Mouse (Mus musculus) right cerebral cortex, adult 2 months (tissue): ENCODE measurements around the gene Ahnak2.

ENCODE experiments used
- DNase-seq, 2 experiments: peaks; one replicate each; pipeline ENCODE4 v3.0.0; 2021 to 2022; ENCODE audit warnings: low spot score in 2 of 2

Gene Ahnak2

GRCm38 (mm10) chr12:112734881-112735655, 67.4 kb downstream of the Ahnak2 start:
- DNase-seq = no peak

- DNase-seq = no peak
Observed at GRCm38 (mm10) chr12:112734108-112734820, 68.2 kb downstream of the Ahnak2 start.

- DNase-seq = no peak
Observed at GRCm38 (mm10) chr12:112732591-112732990, 69.9 kb downstream of the Ahnak2 start.

GRCm38 (mm10) chr12:112730808-112731207, 71.6 kb downstream of the Ahnak2 start:
- no peak for DNase-seq

- DNase-seq = no peak
Observed at GRCm38 (mm10) chr12:112727801-112728200, 74.7 kb downstream of the Ahnak2 start.

GRCm38 (mm10) chr12:112724077-112724805, 78.2 kb downstream of the Ahnak2 start:
- DNase-seq = peak; percentile 77 to 79

GRCm38 (mm10) chr12:112723445-112723844, 79.0 kb downstream of the Ahnak2 start:
- DNase-seq = no peak

- DNase-seq = no peak
Observed at GRCm38 (mm10) chr12:112723028-112723330, 79.5 kb downstream of the Ahnak2 start.

GRCm38 (mm10) chr12:112722240-112723027, 80.0 kb downstream of the Ahnak2 start:
- peak; percentile 60 to 64 for DNase-seq
